7 mouse cellular contexts compared by ENCODE assay signal in the genomic region with DNA sequence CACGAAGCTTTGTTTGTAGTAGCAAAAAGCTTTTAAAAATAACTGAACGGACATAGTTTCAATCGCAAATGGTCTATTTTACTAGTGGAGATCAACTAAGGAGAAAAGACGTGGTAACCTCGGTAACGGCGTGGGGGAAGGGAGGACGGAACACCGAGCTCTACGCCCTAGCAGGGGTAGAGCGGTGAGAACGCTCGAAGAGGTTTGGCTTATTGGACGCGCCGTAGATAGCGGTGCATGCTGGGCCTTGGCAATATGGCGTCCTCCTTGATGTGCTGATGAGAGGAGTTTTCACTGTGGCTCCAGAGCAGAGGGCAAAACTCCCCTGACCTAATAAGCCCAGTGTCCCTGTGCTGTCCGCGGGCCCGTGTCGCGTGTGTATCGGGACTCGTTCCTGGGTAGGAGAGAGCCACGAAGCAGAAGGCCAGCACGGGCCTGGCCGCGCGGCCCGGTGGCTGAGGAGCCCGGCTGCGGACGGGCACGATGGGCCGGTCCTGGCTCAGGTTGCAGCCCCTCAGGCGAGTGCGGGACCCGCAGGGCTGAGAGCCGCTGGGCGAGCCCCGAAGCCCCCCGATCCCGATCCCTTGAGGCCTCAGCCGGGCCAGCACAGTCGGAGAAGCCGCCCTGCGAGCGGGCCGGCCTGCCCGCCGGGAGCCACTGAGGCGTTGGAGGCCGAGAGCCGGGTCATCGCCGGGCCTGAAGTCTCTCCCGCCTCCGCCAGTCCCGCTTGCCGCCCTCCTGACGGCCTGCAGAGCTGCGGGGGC. TPM values are rescaled to one million over a fixed set of nuclear protein-coding genes. Genes with fewer than 3 reads are reported as not detected.
A peak's percentile ranks its signal among the peaks of the same experiment; 100 is the strongest.
DNase-seq lines count a peak whose midpoint lies in the region; ATAC-seq lines count a peak whose summit lies in the region.

A gene (plus strand): TSS at position 143 of the 764 bp plus-strand sequence.

- peak; percentile 96 for DNase-seq in adrenal gland, adult 8-10 months
- peak; percentile 97 for DNase-seq in embryo, embryonic 9.5 days (ENCODE audit: extremely low spot score)
- peak; percentile 94 to 98 for DNase-seq in gastrocnemius, postnatal 4 days (ENCODE audit: low spot score in 2 of 2)
- peak; percentile 99 for DNase-seq in left cerebral cortex, postnatal 36 days (ENCODE audit: low spot score in 2 of 2)
- DNase-seq in midbrain, embryonic 11.5 days (ENCODE audit: low spot score, missing footprints): peak; percentile 100
- DNase-seq in skeletal muscle tissue, adult 2 months (ENCODE audit: low read depth, low spot score): peak; percentile 95

- peak; percentile 99 for ATAC-seq in intestine, embryonic 16.5 days
- peak; percentile 98 for ATAC-seq in midbrain, embryonic 11.5 days (ENCODE audit: low FRiP score)

- WGBS in intestine, embryonic 16.5 days: under 1% methylated on average over 62 of the region's 63 CpGs
- WGBS in midbrain, embryonic 11.5 days: under 1% methylated on average over 48 of the region's 63 CpGs

- intact Hi-C loops in left cerebral cortex, postnatal 36 days (cut with DNase I): loop anchor here (5.0 kb wide), 2 partner anchors 56 to 101 kb away; a partner anchor contains a TSS

- peak within 1 kb of the TSS; percentile 88 for H3K27ac ChIP-seq in intestine, embryonic 16.5 days (ENCODE audit: low read length)
- peak within 1 kb of the TSS; percentile 78 for H3K27ac ChIP-seq in midbrain, embryonic 11.5 days (ENCODE audit: low read depth, low read length)

- H3K9ac ChIP-seq in intestine, embryonic 16.5 days (ENCODE audit: low read depth, low read length): peak within 1 kb of the TSS; percentile 98
- peak within 1 kb of the TSS; percentile 96 for H3K9ac ChIP-seq in midbrain, embryonic 11.5 days (ENCODE audit: low read length)

- peaks cover 11% of the 10 kb centered on the region for H3K4me1 ChIP-seq in intestine, embryonic 16.5 days (ENCODE audit: control insufficient read depth, insufficient read depth, low read length)
- H3K4me1 ChIP-seq in midbrain, embryonic 11.5 days (ENCODE audit: control insufficient read depth, insufficient read depth, low read length): peaks cover 11% of the 10 kb centered on the region

- H3K4me3 ChIP-seq in intestine, embryonic 16.5 days (ENCODE audit: low read length): peak within 1 kb of the TSS; percentile 100
- peak within 1 kb of the TSS; percentile 85 for H3K4me3 ChIP-seq in midbrain, embryonic 11.5 days (ENCODE audit: low read depth, low read length)

- H3K36me3 ChIP-seq in intestine, embryonic 16.5 days (ENCODE audit: control insufficient read depth, insufficient read depth, low read length): no peaks in the 10 kb centered on the region
- no peaks in the 10 kb centered on the region for H3K36me3 ChIP-seq in midbrain, embryonic 11.5 days (ENCODE audit: control insufficient read depth, insufficient read depth, low read length)

- H3K27me3 ChIP-seq in intestine, embryonic 16.5 days (replicated peaks; ENCODE audit: control insufficient read depth, insufficient read depth, low read length): no peaks in the 10 kb centered on the region
- H3K27me3 ChIP-seq in midbrain, embryonic 11.5 days (ENCODE audit: control insufficient read depth, insufficient read depth, low read length): no peaks in the 10 kb centered on the region

- peak within 1 kb of the TSS; percentile 89 for H3K4me2 ChIP-seq in intestine, embryonic 16.5 days (ENCODE audit: low read depth, low read length)
- peak within 1 kb of the TSS; percentile 91 for H3K4me2 ChIP-seq in midbrain, embryonic 11.5 days

- no peaks in the 10 kb centered on the region for H3K9me3 ChIP-seq in intestine, embryonic 16.5 days (ENCODE audit: control insufficient read depth, low read length)
- no peaks in the 10 kb centered on the region for H3K9me3 ChIP-seq in midbrain, embryonic 11.5 days (ENCODE audit: control insufficient read depth, low read length)

RNA-seq across cellular contexts. Expression of the gene that starts here (rescaled TPM):
- total RNA-seq in adrenal gland, adult 8-10 months (2022): 10 to 100 TPM; 57.6 to 74.5 (median 59.9) TPM
- total RNA-seq in gastrocnemius, postnatal 4 days (2021): 10 to 100 TPM; 42.8 to 47.5 TPM
- 5.2 and 5.9 TPM in 2 replicates for polyA plus RNA-seq in intestine, embryonic 16.5 days (2015; fragmentation: Nextera tagmentation; extraction: Ambion mirVana)
- 10 to 100 TPM; 62.9 to 67.5 TPM for total RNA-seq in left cerebral cortex, postnatal 36 days (2021)
- polyA plus RNA-seq in midbrain, embryonic 11.5 days (2014; fragmentation: Nextera tagmentation; extraction: Ambion mirVana): 8.7 and 11.1 TPM in 2 replicates

Comparison
In these comparisons a context has a peak if more than half of its experiments do, and no peak if none do; other contexts are left out.
1. Peak in every context shown above with its lines: DNase-seq, ATAC-seq, H3K4me3 ChIP-seq and H3K27ac ChIP-seq.